Mouse (Mus musculus) layer of hippocampus, adult 9-10 months (tissue): ENCODE data around the gene Ggt5.
A peak's percentile ranks its signal among the peaks of the same experiment; 100 is the strongest.

Source experiments
- DNase-seq: peaks from one replicate; pipeline ENCODE4 v3.0.0; 2022; ENCODE audit warnings: low spot score

Ggt5 gene

GRCm38 (mm10) chr10:75568441-75568840 is 20.7 kb upstream of the Ggt5 start:
- no peak for DNase-seq

GRCm38 (mm10) chr10:75568851-75569250 is 20.3 kb upstream of the Ggt5 start:
- DNase-seq, result no peak

DNA sequence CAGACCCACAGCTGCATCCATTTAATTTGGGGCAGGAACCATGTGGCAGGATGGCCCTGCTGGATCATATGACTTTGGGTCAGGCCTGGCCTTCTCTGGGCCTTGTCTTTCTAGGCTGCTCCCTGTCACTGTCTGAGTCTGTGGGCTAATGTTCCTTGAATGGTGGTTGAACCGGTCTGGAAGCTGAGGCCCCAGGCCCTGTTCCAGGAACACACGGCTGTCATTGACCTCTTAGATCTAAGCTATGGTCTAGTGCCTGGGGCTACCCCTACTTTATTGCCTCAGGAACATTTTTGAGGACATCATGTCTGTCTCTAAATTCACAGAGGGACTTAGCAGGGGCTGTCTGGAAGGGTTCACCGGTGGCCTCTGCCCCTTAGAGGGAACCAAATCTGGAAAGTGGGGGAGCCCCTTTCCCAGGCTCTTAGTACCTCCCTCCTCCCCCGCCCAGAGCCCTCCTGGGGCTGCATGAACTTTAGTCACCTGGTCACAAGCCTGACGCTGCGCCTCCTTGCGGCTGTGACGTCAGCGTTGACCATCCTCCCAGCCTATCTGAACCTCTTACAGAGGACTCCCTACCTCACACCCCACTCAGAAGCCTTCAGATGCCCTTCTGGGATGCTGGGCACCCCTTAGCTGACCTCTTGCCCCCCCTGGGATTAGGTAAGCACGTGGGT is 18.0 kb upstream of the Ggt5 start:
- DNase-seq, result no peak

- no peak for DNase-seq
Measured at GRCm38 (mm10) chr10:75571937-75572336, 17.2 kb upstream of the Ggt5 start.

DNA sequence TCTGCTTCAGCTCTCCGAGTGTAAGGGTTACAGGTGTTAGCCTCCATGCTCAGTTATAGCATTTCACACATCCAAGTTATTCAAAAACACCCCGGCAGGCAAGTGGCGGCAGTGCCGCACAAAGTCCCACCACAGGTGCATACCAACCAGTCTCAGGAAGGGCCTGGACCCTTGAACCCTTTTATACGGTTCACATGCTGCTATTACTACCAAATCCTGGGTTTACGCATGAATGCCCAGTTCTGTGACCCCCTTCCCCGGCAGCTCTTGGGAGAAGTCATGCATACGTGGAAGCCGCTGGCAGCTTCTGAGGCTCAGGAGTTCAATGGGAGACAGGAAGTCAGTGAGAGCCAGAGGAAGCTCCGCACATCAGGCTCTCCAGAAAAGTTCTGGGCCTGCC is 16.0 kb upstream of the Ggt5 start:
- DNase-seq, result no peak

- no peak for DNase-seq
Measured at GRCm38 (mm10) chr10:75573965-75574364, 15.2 kb upstream of the Ggt5 start.

- DNase-seq, result no peak
Measured at GRCm38 (mm10) chr10:75579129-75579528, 10.0 kb upstream of the Ggt5 start.

DNA sequence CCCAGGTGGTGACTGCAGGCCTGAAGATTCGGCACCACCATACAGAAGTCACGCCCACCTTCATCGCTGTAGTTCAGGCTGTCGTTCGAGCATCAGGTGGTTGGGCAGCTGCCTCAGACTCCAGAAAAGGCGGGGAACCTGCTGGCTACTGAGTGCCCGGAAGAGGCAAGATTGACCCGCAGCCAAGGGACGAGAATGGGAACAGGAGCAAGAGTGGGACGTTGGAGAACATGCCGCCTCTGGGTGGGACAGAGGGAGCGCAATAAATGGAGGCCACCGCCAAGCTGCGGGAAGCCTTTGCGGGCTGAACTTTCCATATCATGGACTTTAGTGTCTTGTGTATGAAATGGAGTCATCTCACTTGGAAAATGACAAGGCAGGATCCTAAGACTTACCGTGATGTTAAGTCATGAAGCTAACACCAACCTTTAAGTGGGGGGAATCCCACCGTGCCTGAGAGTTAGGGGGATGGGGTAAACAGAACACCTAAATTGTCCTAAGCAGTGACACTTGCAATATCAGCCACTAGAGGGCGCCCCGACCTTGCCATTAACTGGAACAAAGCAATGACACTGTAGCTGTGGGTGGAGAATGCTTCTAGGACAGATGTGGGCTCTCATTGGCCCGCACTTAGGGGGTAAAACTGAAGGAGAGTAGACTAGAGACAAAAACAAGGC is 3.1 kb upstream of the Ggt5 start:
- DNase-seq, result peak; percentile 87

GRCm38 (mm10) chr10:75586553-75586879 is 2.6 kb upstream of the Ggt5 start:
- no peak for DNase-seq

DNA sequence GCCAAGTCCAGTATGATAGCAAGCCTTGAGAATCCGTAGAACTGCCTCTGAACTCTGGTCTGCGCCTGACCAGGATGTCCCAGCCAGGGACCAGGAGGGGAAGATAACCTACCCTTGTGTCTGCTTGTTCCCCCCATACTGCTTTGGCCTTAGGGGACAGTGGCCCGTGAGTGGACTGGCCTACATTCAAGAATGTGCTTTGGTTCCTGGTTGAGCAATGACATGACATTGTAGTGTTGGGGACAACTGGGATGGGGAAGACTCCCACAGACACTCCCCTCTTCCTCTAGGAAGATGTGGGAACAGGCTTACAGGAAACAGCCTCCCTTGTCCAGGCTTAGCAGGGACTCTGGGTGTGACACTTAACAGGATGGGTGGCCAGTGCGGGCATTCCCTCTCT is 1.4 kb upstream of the Ggt5 start:
- DNase-seq, result no peak

DNA sequence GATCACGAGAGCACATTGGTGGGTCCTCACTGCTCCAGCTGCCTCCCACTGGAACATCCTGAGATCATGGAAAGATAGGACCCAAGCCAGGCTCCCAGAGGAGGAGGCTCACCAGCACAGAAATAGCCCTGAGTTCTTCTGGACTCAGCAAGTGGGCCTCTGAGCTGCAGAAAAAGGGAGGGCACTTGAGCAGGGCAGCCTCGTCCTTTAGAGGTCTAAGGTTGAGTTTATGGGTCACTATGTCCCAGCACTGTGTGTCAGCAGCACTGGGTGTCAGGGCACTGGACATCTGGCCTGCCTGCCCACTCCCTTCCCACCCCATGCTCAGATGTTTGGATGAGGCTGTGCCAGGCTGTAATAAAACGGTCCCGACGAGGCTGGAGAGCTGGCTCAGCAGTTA is 804 bp upstream of the Ggt5 start:
- no peak for DNase-seq

GRCm38 (mm10) chr10:75589651-75590050 is 511 bp downstream of the Ggt5 start:
- DNase-seq, result no peak

DNA sequence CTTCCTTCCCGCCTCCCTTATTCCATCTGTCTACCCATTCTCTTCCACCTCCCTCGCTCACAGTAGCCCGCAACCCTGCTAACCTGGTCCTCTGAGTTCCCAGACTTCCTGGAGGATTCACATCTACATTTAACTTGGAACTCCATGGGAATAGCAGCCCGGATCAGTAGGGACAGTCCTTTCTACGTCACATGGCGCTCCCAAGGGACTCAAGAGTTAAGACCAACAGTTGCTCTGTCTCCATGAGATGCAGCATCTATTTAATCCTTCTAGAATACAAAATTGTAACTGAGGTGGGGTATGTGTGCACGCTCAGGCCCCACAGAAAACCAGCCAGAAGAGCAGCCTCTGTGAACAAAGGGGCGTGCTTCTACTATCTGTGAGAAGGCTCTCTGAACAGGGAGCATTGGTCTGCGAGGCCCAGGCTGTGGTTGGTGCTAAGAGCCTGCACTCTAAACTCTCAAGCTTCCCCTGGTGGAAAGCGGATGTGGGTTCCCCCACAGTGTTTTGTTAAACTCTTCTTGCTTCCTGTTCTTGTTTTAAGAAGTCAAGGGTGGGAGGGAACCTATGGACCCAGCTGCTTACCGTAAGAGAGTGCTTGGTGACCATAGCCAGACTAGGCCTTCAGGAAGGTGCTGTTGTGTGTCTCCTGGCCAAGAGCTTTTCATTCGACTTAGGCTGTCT is 2.2 kb downstream of the Ggt5 start:
- DNase-seq, result no peak

DNA sequence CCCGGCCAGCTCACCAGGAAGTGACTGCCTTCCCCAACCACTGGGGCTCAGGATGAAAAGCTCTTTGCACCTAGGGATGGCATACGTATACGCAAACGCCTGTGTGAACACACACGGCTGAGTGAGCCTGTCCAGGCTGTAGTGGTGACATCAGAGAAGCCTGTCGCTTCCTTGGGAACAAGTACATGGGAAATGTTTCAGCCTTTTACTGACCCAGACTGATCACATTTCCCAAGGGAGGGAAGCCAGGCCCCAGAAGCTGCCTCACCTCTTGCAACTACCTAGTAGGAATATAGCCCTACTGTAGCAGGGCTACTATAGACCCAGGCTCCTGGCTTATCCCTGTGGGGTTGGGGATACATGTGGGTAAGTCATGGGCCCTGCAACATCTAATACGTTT is 3.4 kb downstream of the Ggt5 start:
- no peak for DNase-seq

- DNase-seq, result no peak
Measured at GRCm38 (mm10) chr10:75595981-75596380, 6.8 kb downstream of the Ggt5 start.

- DNase-seq, result no peak
Measured at GRCm38 (mm10) chr10:75600189-75600730, 11.1 kb downstream of the Ggt5 start.

GRCm38 (mm10) chr10:75605162-75605846 is 16.2 kb downstream of the Ggt5 start:
- DNase-seq, result no peak

- DNase-seq, result no peak
Measured at GRCm38 (mm10) chr10:75607253-75607652, 18.1 kb downstream of the Ggt5 start.

GRCm38 (mm10) chr10:75608975-75609374 is 19.8 kb downstream of the Ggt5 start:
- no peak for DNase-seq

DNA sequence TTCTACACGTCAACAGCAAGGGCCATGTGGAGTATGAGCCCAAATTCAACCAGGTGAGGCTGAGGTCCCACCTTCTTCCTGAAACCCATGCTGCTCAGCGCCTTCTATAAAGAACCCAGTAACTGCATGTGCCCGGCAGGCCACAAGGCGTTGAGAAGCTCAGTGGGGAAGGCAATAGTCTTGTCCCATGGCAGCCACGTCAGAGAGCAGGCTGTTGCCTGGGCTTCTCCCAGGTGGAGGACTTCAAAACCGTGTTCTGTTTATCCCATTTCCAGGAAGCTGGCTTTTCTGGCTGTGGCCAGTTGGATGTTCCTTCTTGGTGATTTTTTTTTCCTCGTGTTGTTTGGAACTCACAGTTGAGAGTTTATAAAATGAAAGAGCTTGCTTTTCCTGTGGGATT is 21.3 kb downstream of the Ggt5 start:
- DNase-seq, result no peak

- no peak for DNase-seq
Measured at GRCm38 (mm10) chr10:75616044-75616443, 26.9 kb downstream of the Ggt5 start.

DNA sequence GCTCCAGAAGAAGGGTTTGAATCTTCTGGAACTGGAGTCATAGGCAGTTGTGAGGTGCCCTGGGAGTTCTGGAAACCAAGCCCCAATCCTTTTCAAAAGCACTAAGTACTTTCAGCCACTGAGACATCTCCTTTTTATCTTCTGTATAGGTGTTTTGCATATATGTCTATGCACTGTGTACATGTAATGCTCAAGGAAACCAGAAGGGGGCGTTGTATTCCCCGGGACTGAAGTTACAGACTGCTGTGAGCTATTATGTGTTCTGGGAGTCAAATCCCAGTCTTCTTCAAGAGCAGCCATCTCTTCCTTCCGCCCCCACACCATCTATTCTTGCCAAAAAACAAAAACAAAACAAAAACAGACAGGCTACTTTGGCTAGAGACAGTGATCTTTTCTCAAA is 31.7 kb downstream of the Ggt5 start:
- no peak for DNase-seq

DNA sequence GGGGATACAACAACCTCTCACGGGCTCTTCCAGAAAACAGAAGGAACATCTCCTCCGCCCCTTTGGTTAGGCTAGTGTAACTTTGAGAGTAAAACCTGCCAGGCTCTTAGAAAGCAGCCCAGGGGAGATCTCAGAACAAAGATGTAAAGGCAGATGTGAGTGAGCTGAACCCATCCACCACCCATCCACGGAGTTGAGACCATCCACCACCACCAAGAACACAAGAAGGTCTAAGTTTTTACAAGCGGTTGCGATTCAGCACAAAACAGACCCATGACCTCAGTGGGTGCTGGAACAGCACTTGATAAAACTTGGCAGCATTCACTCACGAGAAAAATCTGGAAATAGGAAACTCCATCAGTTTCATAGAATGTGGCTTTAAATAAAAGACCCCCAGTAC is 36.8 kb downstream of the Ggt5 start:
- no peak for DNase-seq
